Mouse (Mus musculus) liver, adult 2 months (tissue): Measurements from ENCODE around the gene Lmx1a.

Experiments
- CTCF ChIP-seq: fragments of 200-500 bp; IDR thresholded peaks from 2 replicates; pipeline ENCODE4 v1.5.1; 2011; ENCODE audit warnings: low read depth, low read length, control low read depth
- POLR2A ChIP-seq: fragments of 200-500 bp; IDR thresholded peaks from 2 replicates; pipeline ENCODE4 v1.6.1; 2011; ENCODE audit warnings: low read length, control low read depth; ENCODE audit not compliant: insufficient read depth; ENCODE audit errors: extremely low read depth

DNA sequence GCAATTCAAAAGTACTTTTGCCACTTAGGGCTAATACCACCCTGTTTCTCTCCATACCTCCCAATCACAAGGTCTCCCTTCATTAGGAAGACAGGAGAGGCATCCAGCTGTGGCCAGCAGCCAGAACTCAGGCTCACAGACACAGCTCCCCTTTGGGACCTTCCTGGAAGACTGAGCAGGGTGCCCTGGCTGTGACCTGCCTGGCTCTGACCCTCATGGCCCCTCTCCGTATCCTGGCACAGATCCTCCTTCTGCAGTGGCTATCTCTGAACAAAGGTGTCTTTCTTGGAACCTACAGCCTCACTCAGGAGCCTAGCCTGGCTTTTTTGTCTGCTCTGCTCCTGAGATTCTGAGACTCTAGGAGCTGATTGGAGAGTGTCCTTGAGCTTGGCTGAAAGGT is 128.6 kb downstream of the Lmx1a start:
- TF ChIP-seq CTCF = no peak
- no peak for TF ChIP-seq POLR2A
